Mouse (Mus musculus): Measurements from ENCODE around the gene Zfp592. TPM values are rescaled to one million over a fixed set of nuclear protein-coding genes. Genes with fewer than 3 reads are reported as not detected.

The Zfp592 gene
- polyA plus RNA-seq (2015; fragmentation: Nextera tagmentation; extraction: Ambion mirVana), result 11.8 and 12.4 TPM in 2 replicates

- H3K4me1 ChIP-seq, result peaks cover 27% of the 10 kb centered on the region
- H3K9me3 ChIP-seq (replicated peaks), result no peaks in the 10 kb centered on the region
- peak; percentile 93 for ATAC-seq (ENCODE audit: insufficient number of reproducible peaks, low FRiP score, low TSS enrichment, low read depth)
- H3K4me3 ChIP-seq (replicated peaks), result peak within 1 kb of the TSS; percentile 65
- H3K9ac ChIP-seq, result peak within 1 kb of the TSS; percentile 68
- peak within 1 kb of the TSS; percentile 85 for H3K27ac ChIP-seq (replicated peaks)
- no peaks in the 10 kb centered on the region for H3K36me3 ChIP-seq
- H3K4me2 ChIP-seq (replicated peaks), result peak within 1 kb of the TSS; percentile 79
- under 1% methylated on average over 66 of the region's 102 CpGs for WGBS
- H3K27me3 ChIP-seq, result no peaks in the 10 kb centered on the region
Observed at GRCm38 (mm10) chr7:80992980-80993833, at the start of gene Zfp592. Gene Zfp592, plus strand, starts transcription at chr7:80993681.

- Histone ChIP-seq H3K4me2 (replicated peaks) (peak within 1 kb of the TSS; percentile 64), H3K27ac (replicated peaks) (peak within 1 kb of the TSS; percentile 97), H3K27me3 (no peaks in the 10 kb centered on the region), H3K4me1 (peaks cover 12% of the 10 kb centered on the region), H3K9ac (peak within 1 kb of the TSS; percentile 84), H3K36me3 (peaks cover 7% of the 10 kb centered on the region; the same call in 1 of the 2 replicates), H3K4me3 (replicated peaks) (peak within 1 kb of the TSS; percentile 95), H3K9me3 (replicated peaks) (no peaks in the 10 kb centered on the region)
- WGBS, result 2% methylated on average over 43 of the region's 44 CpGs
- ATAC-seq (ENCODE audit: insufficient number of reproducible peaks, low FRiP score, low TSS enrichment, low read depth), result peak; percentile 98
Observed at GRCm38 (mm10) chr7:80947445-80948350, 45.8 kb upstream of the Zfp592 start, which contains the start of gene Sec11a. Gene Sec11a, minus strand, starts transcription at chr7:80947780.

- H3K27ac ChIP-seq (replicated peaks), result no peak overlapping the region
- no peak overlapping the region for H3K9ac ChIP-seq
- H3K4me2 ChIP-seq (replicated peaks), result no peak overlapping the region
- peaks cover 3% of the 10 kb centered on the region for H3K4me1 ChIP-seq
- H3K4me3 ChIP-seq (replicated peaks), result no peak overlapping the region
- no peaks in the 10 kb centered on the region for H3K36me3 ChIP-seq
- no peaks in the 10 kb centered on the region for H3K27me3 ChIP-seq
- 88% methylated on average over 4 of the region's 4 CpGs for WGBS
- ATAC-seq (ENCODE audit: insufficient number of reproducible peaks, low FRiP score, low TSS enrichment, low read depth), result no peak
- no peaks in the 10 kb centered on the region for H3K9me3 ChIP-seq (replicated peaks)
Observed at GRCm38 (mm10) chr7:80951461-80951860, 42.0 kb upstream of the Zfp592 start.

- ATAC-seq (ENCODE audit: insufficient number of reproducible peaks, low FRiP score, low TSS enrichment, low read depth), result no peak
Observed at GRCm38 (mm10) chr7:80952140-80952539, 41.3 kb upstream of the Zfp592 start.

GRCm38 (mm10) chr7:80954251-80954650, 39.2 kb upstream of the Zfp592 start:
- H3K36me3 ChIP-seq, result no peaks in the 10 kb centered on the region

More at GRCm38 (mm10) chr7:80952140-80952539, 41.3 kb upstream of the Zfp592 start:
- 68% methylated on average over 3 of the region's 3 CpGs for WGBS
- no peak overlapping the region for H3K9ac ChIP-seq
- no peaks in the 10 kb centered on the region for H3K4me1 ChIP-seq
- no peak overlapping the region for H3K4me2 ChIP-seq (replicated peaks)
- H3K9me3 ChIP-seq (replicated peaks), result no peaks in the 10 kb centered on the region
- H3K4me3 ChIP-seq (replicated peaks), result no peak overlapping the region
- no peaks in the 10 kb centered on the region for H3K36me3 ChIP-seq
- H3K27me3 ChIP-seq, result no peaks in the 10 kb centered on the region
- no peak overlapping the region for H3K27ac ChIP-seq (replicated peaks)

GRCm38 (mm10) chr7:80956891-80957290, 36.6 kb upstream of the Zfp592 start:
- Histone ChIP-seq H3K36me3 (no peaks in the 10 kb centered on the region), H3K27me3 (no peaks in the 10 kb centered on the region), H3K4me3 (replicated peaks) (no peak overlapping the region), H3K4me2 (replicated peaks) (no peak overlapping the region), H3K4me1 (no peaks in the 10 kb centered on the region), H3K9me3 (replicated peaks) (no peaks in the 10 kb centered on the region), H3K9ac (no peak overlapping the region), H3K27ac (replicated peaks) (no peak overlapping the region)
- ATAC-seq (ENCODE audit: insufficient number of reproducible peaks, low FRiP score, low TSS enrichment, low read depth), result no peak
- 70% methylated on average over 2 of the region's 2 CpGs for WGBS

More at GRCm38 (mm10) chr7:80954251-80954650, 39.2 kb upstream of the Zfp592 start:
- H3K4me3 ChIP-seq (replicated peaks), result no peak overlapping the region
- no peak overlapping the region for H3K4me2 ChIP-seq (replicated peaks)
- H3K4me1 ChIP-seq, result no peaks in the 10 kb centered on the region
- no peak overlapping the region for H3K27ac ChIP-seq (replicated peaks)
- no peak overlapping the region for H3K9ac ChIP-seq
- ATAC-seq (ENCODE audit: insufficient number of reproducible peaks, low FRiP score, low TSS enrichment, low read depth), result no peak
- WGBS, result 84% methylated on average over 2 of the region's 2 CpGs
- H3K9me3 ChIP-seq (replicated peaks), result no peaks in the 10 kb centered on the region
- H3K27me3 ChIP-seq, result no peaks in the 10 kb centered on the region

GRCm38 (mm10) chr7:80959003-80959402, 34.5 kb upstream of the Zfp592 start:
- WGBS, result 78% methylated on average over 3 of the region's 3 CpGs
- Histone ChIP-seq H3K4me3 (replicated peaks) (no peak overlapping the region), H3K4me1 (no peaks in the 10 kb centered on the region), H3K9ac (no peak overlapping the region), H3K36me3 (no peaks in the 10 kb centered on the region), H3K9me3 (replicated peaks) (no peaks in the 10 kb centered on the region), H3K27ac (replicated peaks) (no peak overlapping the region), H3K4me2 (replicated peaks) (no peak overlapping the region), H3K27me3 (no peaks in the 10 kb centered on the region)
- no peak for ATAC-seq (ENCODE audit: insufficient number of reproducible peaks, low FRiP score, low TSS enrichment, low read depth)

GRCm38 (mm10) chr7:80962799-80963198, 30.7 kb upstream of the Zfp592 start:
- ATAC-seq (ENCODE audit: insufficient number of reproducible peaks, low FRiP score, low TSS enrichment, low read depth), result no peak
- 60% methylated on average over 6 of the region's 6 CpGs for WGBS
- H3K36me3 ChIP-seq, result no peaks in the 10 kb centered on the region
- H3K9ac ChIP-seq, result no peak overlapping the region
- H3K9me3 ChIP-seq (replicated peaks), result no peaks in the 10 kb centered on the region
- H3K4me2 ChIP-seq (replicated peaks), result no peak overlapping the region
- no peaks in the 10 kb centered on the region for H3K4me1 ChIP-seq
- H3K27me3 ChIP-seq, result no peaks in the 10 kb centered on the region
- no peak overlapping the region for H3K4me3 ChIP-seq (replicated peaks)
- no peak overlapping the region for H3K27ac ChIP-seq (replicated peaks)

- no peak overlapping the region for H3K27ac ChIP-seq (replicated peaks)
- no peaks in the 10 kb centered on the region for H3K36me3 ChIP-seq
- H3K9ac ChIP-seq, result no peak overlapping the region
- H3K9me3 ChIP-seq (replicated peaks), result no peaks in the 10 kb centered on the region
- no peaks in the 10 kb centered on the region for H3K4me1 ChIP-seq
- H3K4me2 ChIP-seq (replicated peaks), result no peak overlapping the region
- ATAC-seq (ENCODE audit: insufficient number of reproducible peaks, low FRiP score, low TSS enrichment, low read depth), result no peak
- 58% methylated on average over 3 of the region's 3 CpGs for WGBS
- no peak overlapping the region for H3K4me3 ChIP-seq (replicated peaks)
- no peaks in the 10 kb centered on the region for H3K27me3 ChIP-seq
Observed at GRCm38 (mm10) chr7:80970913-80971312, 22.6 kb upstream of the Zfp592 start.

- 61% methylated on average over 2 of the region's 2 CpGs for WGBS
- Histone ChIP-seq H3K27me3 (no peaks in the 10 kb centered on the region), H3K27ac (replicated peaks) (no peak overlapping the region), H3K4me3 (replicated peaks) (no peak overlapping the region), H3K9me3 (replicated peaks) (no peaks in the 10 kb centered on the region), H3K36me3 (no peaks in the 10 kb centered on the region), H3K4me2 (replicated peaks) (no peak overlapping the region), H3K9ac (no peak overlapping the region), H3K4me1 (no peaks in the 10 kb centered on the region)
- ATAC-seq (ENCODE audit: insufficient number of reproducible peaks, low FRiP score, low TSS enrichment, low read depth), result no peak
Observed at GRCm38 (mm10) chr7:80971419-80971818, 22.1 kb upstream of the Zfp592 start.

- WGBS, result 87% methylated on average over 5 of the region's 5 CpGs
Observed at GRCm38 (mm10) chr7:80972082-80972481, 21.4 kb upstream of the Zfp592 start.

More at GRCm38 (mm10) chr7:80972082-80972481, 21.4 kb upstream of the Zfp592 start:
- Histone ChIP-seq H3K9ac (no peak overlapping the region), H3K4me2 (replicated peaks) (no peak overlapping the region), H3K9me3 (replicated peaks) (no peaks in the 10 kb centered on the region), H3K36me3 (no peaks in the 10 kb centered on the region), H3K27me3 (no peaks in the 10 kb centered on the region), H3K4me3 (replicated peaks) (no peak overlapping the region), H3K4me1 (no peaks in the 10 kb centered on the region), H3K27ac (replicated peaks) (no peak overlapping the region)
- ATAC-seq (ENCODE audit: insufficient number of reproducible peaks, low FRiP score, low TSS enrichment, low read depth), result no peak
